Mouse (Mus musculus) E14TG2a.4 (cell line): ENCODE measurements around the gene Xpo4.
A peak's percentile ranks its signal among the peaks of the same experiment; 100 is the strongest.
"Not testable (repeated sequence)": the region's sequence is repeated elsewhere in the genome, so short reads cannot be mapped to it uniquely, and the experiment has no call there.

Source experiments
- H3K27me3 ChIP-seq: 2 replicates; pipeline ENCODE4 v1.6.1; 2014; ENCODE audit warnings: low read length, control low read depth; ENCODE audit not compliant: insufficient read depth
- H3K36me3 ChIP-seq: 2 replicates; pipeline ENCODE4 v1.6.1; 2014; ENCODE audit warnings: low read length, control low read depth; ENCODE audit not compliant: insufficient read depth
- H3K4me1 ChIP-seq: replicated peaks from 2 replicates; pipeline ENCODE4 v1.6.1; 2014; ENCODE audit warnings: low read depth, low read length, control low read depth
- H3K4me3 ChIP-seq: replicated peaks from 2 replicates; pipeline ENCODE4 v1.5.1; 2014; ENCODE audit warnings: mild to moderate bottlenecking, low read length
- H3K9me3 ChIP-seq: 2 replicates; pipeline ENCODE4 v1.6.1; 2014; ENCODE audit warnings: low read length, control low read depth
- CTCF ChIP-seq: conservative IDR thresholded peaks from 2 replicates; pipeline ENCODE4 v1.5.1; 2014; ENCODE audit warnings: low read length
- NANOG ChIP-seq: IDR thresholded peaks from 2 replicates; pipeline ENCODE4 v1.6.1; 2014; ENCODE audit warnings: borderline replicate concordance, low read length, mixed read lengths
- POU5F1 ChIP-seq: IDR thresholded peaks from 2 replicates; pipeline ENCODE4 v1.6.1; 2014; ENCODE audit warnings: low read length, borderline replicate concordance

The Xpo4 gene

GRCm38 (mm10) chr14:57690681-57691080, 25.5 kb upstream of the Xpo4 start:
- no peak for TF ChIP-seq CTCF
- TF ChIP-seq NANOG = no peak
- TF ChIP-seq POU5F1 = no peak
- Histone ChIP-seq H3K9me3 (peaks cover 5% of the 10 kb centered on the region; the same call in 1 of the 2 replicates), H3K4me3 (0 out of 2 replicates have a peak overlapping the region, but pooled peaks have one; percentile 66), H3K36me3 (no peaks in the 10 kb centered on the region), H3K4me1 (peaks cover 41% of the 10 kb centered on the region), H3K27me3 (peaks cover 9% of the 10 kb centered on the region)

GRCm38 (mm10) chr14:57688066-57688465, 22.8 kb upstream of the Xpo4 start:
- not testable (repeated sequence) for H3K9me3 ChIP-seq, H3K27me3 ChIP-seq, H3K36me3 ChIP-seq, H3K4me3 ChIP-seq
- H3K4me1 ChIP-seq = peaks cover 20% of the 10 kb centered on the region

- Histone ChIP-seq H3K4me1 (peaks cover 14% of the 10 kb centered on the region), H3K27me3 (peaks cover 9% of the 10 kb centered on the region), H3K36me3 (no peaks in the 10 kb centered on the region), H3K4me3 (no peak overlapping the region), H3K9me3 (peaks cover 5% of the 10 kb centered on the region; the same call in 1 of the 2 replicates)
- TF ChIP-seq POU5F1 = no peak
Measured at GRCm38 (mm10) chr14:57687441-57687840, 22.2 kb upstream of the Xpo4 start.

GRCm38 (mm10) chr14:57686647-57687046, 21.4 kb upstream of the Xpo4 start:
- H3K9me3 ChIP-seq = peaks cover 5% of the 10 kb centered on the region; the same call in 1 of the 2 replicates
- peaks cover 9% of the 10 kb centered on the region for H3K4me1 ChIP-seq
- no peak overlapping the region for H3K4me3 ChIP-seq
- no peak for TF ChIP-seq POU5F1
- TF ChIP-seq CTCF = no peak
- no peak for TF ChIP-seq NANOG
- H3K27me3 ChIP-seq = peaks cover 6% of the 10 kb centered on the region
- H3K36me3 ChIP-seq = no peaks in the 10 kb centered on the region

- TF ChIP-seq CTCF (peak; percentile 94), POU5F1 (no peak), NANOG (no peak)
- H3K27me3 ChIP-seq = no peaks in the 10 kb centered on the region; the same call in 1 of the 2 replicates
- H3K9me3 ChIP-seq = peaks cover 5% of the 10 kb centered on the region; the same call in 1 of the 2 replicates
- no peaks in the 10 kb centered on the region for H3K36me3 ChIP-seq
- H3K4me1 ChIP-seq = no peaks in the 10 kb centered on the region; the same call in 1 of the 2 replicates
- no peak overlapping the region for H3K4me3 ChIP-seq
Measured at GRCm38 (mm10) chr14:57684579-57684978, 19.3 kb upstream of the Xpo4 start.

- Histone ChIP-seq H3K27me3 (no peaks in the 10 kb centered on the region), H3K4me3 (no peak overlapping the region), H3K4me1 (no peaks in the 10 kb centered on the region), H3K36me3 (no peaks in the 10 kb centered on the region), H3K9me3 (peaks cover 5% of the 10 kb centered on the region; the same call in 1 of the 2 replicates)
- no peak for TF ChIP-seq NANOG
- no peak for TF ChIP-seq CTCF
- TF ChIP-seq POU5F1 = no peak
Measured at GRCm38 (mm10) chr14:57682751-57683150, 17.5 kb upstream of the Xpo4 start.

GRCm38 (mm10) chr14:57679958-57680535, 14.8 kb upstream of the Xpo4 start:
- Histone ChIP-seq H3K36me3 (no peaks in the 10 kb centered on the region), H3K4me1 (no peaks in the 10 kb centered on the region), H3K4me3 (no peak overlapping the region), H3K9me3 (no peaks in the 10 kb centered on the region), H3K27me3 (no peaks in the 10 kb centered on the region)
- TF ChIP-seq POU5F1 = no peak
- peak; percentile 82 for TF ChIP-seq CTCF
- TF ChIP-seq NANOG = no peak

GRCm38 (mm10) chr14:57679523-57679922, 14.3 kb upstream of the Xpo4 start:
- TF ChIP-seq POU5F1 (no peak), NANOG (no peak), CTCF (no peak)
- Histone ChIP-seq H3K4me3 (no peak overlapping the region), H3K9me3 (no peaks in the 10 kb centered on the region), H3K4me1 (no peaks in the 10 kb centered on the region), H3K27me3 (no peaks in the 10 kb centered on the region), H3K36me3 (no peaks in the 10 kb centered on the region)

GRCm38 (mm10) chr14:57675481-57675880, 10.3 kb upstream of the Xpo4 start:
- H3K4me1 ChIP-seq = no peaks in the 10 kb centered on the region
- no peak overlapping the region for H3K4me3 ChIP-seq
- H3K9me3 ChIP-seq = no peaks in the 10 kb centered on the region
- no peak for TF ChIP-seq NANOG
- TF ChIP-seq CTCF = no peak
- TF ChIP-seq POU5F1 = no peak
- H3K36me3 ChIP-seq = no peaks in the 10 kb centered on the region
- H3K27me3 ChIP-seq = no peaks in the 10 kb centered on the region
